Mouse (Mus musculus) limb, embryonic 13.5 days (tissue): ENCODE data around the gene Cap2. TPM values are rescaled to one million over a fixed set of nuclear protein-coding genes. Genes with fewer than 3 reads are reported as not detected.
A peak's percentile ranks its signal among the peaks of the same experiment; 100 is the strongest.

ENCODE experiments used
- ATAC-seq: fragments of 200-750 bp; cut with Nextera tagmentation; 2 replicates; pipeline ENCODE4 v1.8.0; 2017; ENCODE audit warnings: low read depth, moderate number of reproducible peaks, moderate TSS enrichment; ENCODE audit not compliant: low FRiP score
- H3K27ac ChIP-seq: fragments of 300-500 bp; sonication (generic); 2 replicates; pipeline ENCODE4 v1.5.1; 2015; ENCODE audit warnings: inconsistent platforms, mild to moderate bottlenecking, moderate library complexity
- H3K27me3 ChIP-seq: fragments of 300-500 bp; sonication (generic); 2 replicates; pipeline ENCODE4 v1.6.1; 2015; ENCODE audit warnings: mild to moderate bottlenecking, inconsistent platforms
- H3K36me3 ChIP-seq: fragments of 300-500 bp; sonication (generic); 2 replicates; pipeline ENCODE4 v1.6.1; 2015; ENCODE audit warnings: inconsistent platforms, mild to moderate bottlenecking, moderate library complexity
- H3K4me1 ChIP-seq: fragments of 300-500 bp; sonication (generic); 2 replicates; pipeline ENCODE4 v1.6.1; 2015; ENCODE audit warnings: inconsistent platforms
- H3K4me2 ChIP-seq: fragments of 300-500 bp; sonication (generic); replicated peaks from 2 replicates; pipeline ENCODE4 v1.6.1; 2015; ENCODE audit warnings: inconsistent platforms, mild to moderate bottlenecking, moderate library complexity
- H3K4me3 ChIP-seq: fragments of 300-500 bp; sonication (generic); 2 replicates; pipeline ENCODE4 v1.5.1; 2015; ENCODE audit warnings: moderate library complexity, mild to moderate bottlenecking, inconsistent platforms
- H3K9ac ChIP-seq: fragments of 300-500 bp; sonication (generic); 2 replicates; pipeline ENCODE4 v1.6.1; 2015; ENCODE audit warnings: mild to moderate bottlenecking, inconsistent platforms
- H3K9me3 ChIP-seq: fragments of 300-500 bp; sonication (generic); 2 replicates; pipeline ENCODE4 v1.6.1; 2016; ENCODE audit warnings: inconsistent platforms
- WGBS: fragments of 180-500 bp; shearing (Covaris S2); methylation state at CpG from one replicate; pipeline ENCODE4 v1.1.7; 2015; 5-methylcytosine and 5-hydroxymethylcytosine counted together
- polyA plus RNA-seq: library from polyadenylated mRNA; unstranded; fragments of >200 nt; fragmentation: Nextera tagmentation; extraction: Ambion mirVana; gene quantifications from 2 replicates; pipeline ENCODE4 v1.2.1, GENCODE M21; 2015

Gene Cap2
- polyA plus RNA-seq, 1 experiment from 2014 or later: 21.0 TPM

DNA sequence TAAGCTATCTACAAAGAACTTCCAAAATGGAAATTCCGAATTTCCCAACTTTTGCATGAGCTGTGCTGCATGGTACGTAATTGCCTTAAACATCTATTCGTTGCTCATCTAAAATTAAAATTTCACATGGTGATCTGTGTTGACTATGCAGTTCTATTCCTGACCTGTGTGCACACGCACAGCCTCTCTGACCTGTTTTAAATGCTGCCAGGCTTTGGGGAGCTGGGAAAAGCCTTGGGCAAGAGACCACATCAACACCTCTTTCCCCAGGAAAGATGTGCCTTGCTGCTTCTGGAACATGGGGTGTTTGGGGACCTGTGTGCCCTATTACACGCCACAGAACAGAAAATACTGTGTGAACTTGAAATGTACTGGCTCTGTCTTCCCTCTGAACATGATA is 25.7 kb downstream of the Cap2 start:
- 88% methylated on average over 5 of the region's 5 CpGs for WGBS

DNA sequence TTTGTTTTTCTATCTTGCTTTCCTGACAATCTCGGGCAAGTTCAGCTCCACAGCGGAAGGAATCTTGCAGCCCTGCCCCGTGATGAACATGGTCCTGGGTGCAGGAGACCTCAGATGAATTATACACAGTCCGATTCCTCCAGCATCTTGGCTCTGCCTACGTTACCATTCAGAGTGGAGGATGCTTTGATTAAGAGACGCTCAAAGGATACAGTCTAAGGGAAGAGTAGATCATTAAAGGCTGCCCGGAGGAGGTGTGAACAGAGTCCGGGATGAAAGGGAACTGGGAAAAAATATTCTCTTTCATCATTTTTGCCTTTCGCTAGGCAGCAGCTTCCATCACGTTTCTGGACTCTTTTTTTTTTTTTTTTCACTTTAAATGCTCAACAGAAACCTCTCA is 27.4 kb downstream of the Cap2 start:
- WGBS: 72% methylated on average over 10 of the region's 10 CpGs
- no peaks in the 10 kb centered on the region for H3K36me3 ChIP-seq

More for the DNA sequence above, 25.7 kb downstream of the Cap2 start:
- H3K9ac ChIP-seq: no peak overlapping the region
- no peaks in the 10 kb centered on the region for H3K27me3 ChIP-seq
- no peak for ATAC-seq
- H3K4me2 ChIP-seq: no peak overlapping the region
- no peaks in the 10 kb centered on the region for H3K36me3 ChIP-seq
- no peaks in the 10 kb centered on the region for H3K9me3 ChIP-seq
- no peaks in the 10 kb centered on the region for H3K4me1 ChIP-seq
- no peak overlapping the region for H3K27ac ChIP-seq
- no peak overlapping the region for H3K4me3 ChIP-seq

DNA sequence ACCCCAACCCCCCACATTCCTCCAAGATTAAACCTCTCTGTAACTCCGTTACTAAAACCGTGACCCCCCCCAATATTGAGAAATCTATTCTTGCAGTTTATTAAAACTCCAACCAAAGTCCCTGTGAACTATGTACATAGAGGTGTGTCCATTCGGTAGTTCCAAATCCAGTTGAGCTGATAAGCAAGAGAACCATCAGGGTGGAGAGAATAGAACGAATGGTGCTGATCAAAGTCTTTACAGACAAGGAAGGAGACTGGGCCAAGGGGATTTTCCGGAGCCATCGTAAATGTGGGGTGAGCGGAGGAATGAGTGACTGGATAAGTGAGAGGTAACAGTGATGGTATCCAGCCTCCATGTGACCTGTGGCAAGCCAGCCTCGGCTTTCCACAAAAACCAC is 28.9 kb downstream of the Cap2 start:
- Histone ChIP-seq H3K27ac (no peak overlapping the region), H3K27me3 (no peaks in the 10 kb centered on the region), H3K4me1 (peaks cover 10% of the 10 kb centered on the region), H3K9ac (no peak overlapping the region), H3K4me3 (no peak overlapping the region), H3K36me3 (no peaks in the 10 kb centered on the region), H3K4me2 (no peak overlapping the region), H3K9me3 (no peaks in the 10 kb centered on the region)
- 72% methylated on average over 8 of the region's 8 CpGs for WGBS
- ATAC-seq: no peak

More for the DNA sequence above, 27.4 kb downstream of the Cap2 start:
- no peak for ATAC-seq
- H3K9ac ChIP-seq: no peak overlapping the region
- no peak overlapping the region for H3K27ac ChIP-seq
- H3K4me1 ChIP-seq: peaks cover 3% of the 10 kb centered on the region; the same call in 1 of the 2 replicates
- H3K27me3 ChIP-seq: no peaks in the 10 kb centered on the region
- H3K4me3 ChIP-seq: no peak overlapping the region
- H3K9me3 ChIP-seq: no peaks in the 10 kb centered on the region
- no peak overlapping the region for H3K4me2 ChIP-seq

DNA sequence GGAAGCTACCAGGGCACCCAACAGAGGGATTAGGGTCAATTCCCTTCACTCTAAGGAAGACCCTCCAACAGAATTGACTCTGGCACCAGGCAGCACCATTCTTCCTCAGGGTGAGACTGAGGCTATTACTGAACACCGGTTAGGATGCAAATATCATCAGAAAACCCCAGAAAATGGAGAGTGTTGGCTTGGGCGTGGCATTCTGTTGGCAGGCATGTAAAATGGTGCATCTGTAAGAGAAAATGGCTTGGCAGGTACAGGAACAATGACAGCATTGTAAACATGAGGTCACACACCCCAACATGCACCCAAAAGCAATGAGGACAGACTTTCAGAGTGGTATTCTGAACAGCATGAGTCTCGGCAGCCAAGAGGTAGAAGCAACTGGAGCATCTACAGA is 30.0 kb downstream of the Cap2 start:
- 87% methylated on average over 3 of the region's 3 CpGs for WGBS
- H3K9me3 ChIP-seq: no peaks in the 10 kb centered on the region
- H3K4me3 ChIP-seq: no peak overlapping the region
- no peak overlapping the region for H3K4me2 ChIP-seq
- H3K27me3 ChIP-seq: no peaks in the 10 kb centered on the region
- no peak overlapping the region for H3K27ac ChIP-seq
- no peaks in the 10 kb centered on the region for H3K36me3 ChIP-seq
- H3K9ac ChIP-seq: no peak overlapping the region
- H3K4me1 ChIP-seq: peaks cover 10% of the 10 kb centered on the region
- no peak for ATAC-seq

DNA sequence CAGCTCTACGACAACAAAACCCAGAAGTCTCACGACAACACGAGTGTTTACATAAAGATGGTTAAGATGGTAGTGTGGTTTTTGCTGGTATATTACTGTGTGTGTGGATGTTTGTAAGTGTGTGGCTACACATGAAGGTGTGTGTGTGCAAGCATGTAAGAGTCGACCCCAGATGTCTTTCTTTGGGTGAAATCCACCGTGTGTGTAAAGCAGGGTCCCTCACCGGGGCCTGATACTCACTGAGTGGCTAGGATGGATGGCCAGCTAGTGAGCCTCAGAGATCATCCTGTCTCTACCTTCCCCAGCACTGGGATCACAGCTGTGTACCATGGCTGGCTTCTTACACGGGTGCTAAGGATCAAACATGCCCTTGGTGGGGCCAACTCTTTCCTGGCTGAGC is 30.6 kb downstream of the Cap2 start:
- no peak overlapping the region for H3K27ac ChIP-seq
- no peaks in the 10 kb centered on the region for H3K36me3 ChIP-seq
- no peak overlapping the region for H3K9ac ChIP-seq
- no peaks in the 10 kb centered on the region for H3K9me3 ChIP-seq
- H3K4me2 ChIP-seq: no peak overlapping the region
- 91% methylated on average over 7 of the region's 7 CpGs for WGBS
- H3K27me3 ChIP-seq: no peaks in the 10 kb centered on the region
- no peak for ATAC-seq
- H3K4me1 ChIP-seq: peaks cover 10% of the 10 kb centered on the region
- no peak overlapping the region for H3K4me3 ChIP-seq

DNA sequence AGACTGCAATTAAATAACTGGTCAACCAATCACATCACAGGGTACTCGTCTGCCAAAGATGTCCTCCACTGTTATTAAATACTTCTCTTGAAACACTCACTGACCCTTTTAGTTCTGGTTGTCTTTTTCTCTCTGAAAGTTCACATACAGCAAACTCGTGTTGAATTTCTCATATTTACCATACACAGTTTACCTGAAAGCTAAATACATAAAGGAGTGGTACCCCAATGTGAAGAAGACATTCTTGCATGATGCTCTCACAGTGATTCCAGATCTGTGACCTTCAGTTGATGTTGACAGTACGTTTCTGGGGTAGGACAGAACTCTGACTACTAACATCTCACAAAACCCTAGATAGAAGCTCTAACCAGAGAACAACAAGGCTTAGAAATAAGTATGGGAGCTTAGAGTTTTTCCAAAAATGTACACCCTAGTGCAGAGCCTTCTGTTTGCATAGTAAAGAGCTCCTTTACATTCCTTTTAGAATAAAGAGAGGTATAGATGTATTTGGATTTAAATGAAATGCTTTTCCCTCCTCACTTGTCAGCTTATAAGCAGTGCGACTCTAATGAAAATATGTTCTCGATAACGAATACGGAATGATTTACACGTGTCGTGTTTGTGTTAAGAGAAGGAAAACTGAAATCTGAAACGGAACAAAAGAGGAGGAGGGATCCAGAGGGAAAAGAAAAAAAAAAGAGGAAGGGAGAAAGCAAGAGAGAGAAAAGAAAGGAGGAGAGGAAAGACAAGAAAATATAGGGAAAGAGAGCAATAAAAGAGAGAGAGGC is 31.9 kb downstream of the Cap2 start:
- Histone ChIP-seq H3K27me3 (no peaks in the 10 kb centered on the region), H3K4me3 (no peak overlapping the region), H3K27ac (no peak overlapping the region), H3K4me1 (peaks cover 10% of the 10 kb centered on the region), H3K9me3 (no peaks in the 10 kb centered on the region), H3K4me2 (peak overlapping the region; percentile 14; the same call in 1 of the 2 replicates), H3K9ac (0 out of 2 replicates have a peak overlapping the region, but pooled peaks have one; percentile 39), H3K36me3 (no peaks in the 10 kb centered on the region)
- no peak for ATAC-seq
- 54% methylated on average over 10 of the region's 10 CpGs for WGBS

DNA sequence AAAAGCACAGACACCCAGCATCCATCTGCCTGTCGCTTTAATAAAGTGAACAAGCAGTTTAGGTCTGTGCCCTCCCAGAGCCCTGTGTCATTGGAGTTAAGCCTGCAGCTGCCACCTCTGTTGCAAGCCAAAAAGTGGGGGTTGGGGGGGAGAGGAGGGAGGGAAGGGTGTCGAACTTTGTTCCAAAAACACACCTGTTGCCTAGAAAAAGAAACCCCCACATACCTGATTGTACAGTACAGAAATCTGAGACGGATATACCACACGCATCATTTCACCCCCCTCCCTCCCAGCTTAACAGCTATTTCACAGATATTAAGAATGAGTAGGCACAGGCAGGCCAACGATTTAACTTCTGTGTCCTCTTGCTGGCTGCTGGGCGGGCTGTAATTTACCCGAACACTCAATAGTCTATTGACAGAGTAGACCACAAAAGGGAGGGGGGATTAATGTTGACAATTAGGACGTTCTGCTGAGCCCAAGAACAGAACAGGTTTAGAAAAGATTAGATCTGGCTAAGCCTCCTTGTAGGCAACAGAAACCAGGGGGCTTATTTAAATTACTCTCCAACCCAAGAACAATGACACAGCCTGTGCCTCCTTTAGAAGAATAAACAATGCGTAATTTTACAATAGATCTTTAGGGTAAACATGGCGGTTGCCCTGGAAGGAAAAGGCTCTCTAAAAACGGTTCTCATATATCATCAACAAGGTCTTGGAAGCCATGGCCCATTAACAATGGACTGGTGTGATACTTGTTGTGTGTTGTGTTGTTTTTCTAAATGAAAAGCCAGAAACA is 32.7 kb downstream of the Cap2 start:
- WGBS: 26% methylated on average over 11 of the region's 11 CpGs
- Histone ChIP-seq H3K27me3 (no peaks in the 10 kb centered on the region), H3K4me1 (peaks cover 10% of the 10 kb centered on the region), H3K4me2 (peak overlapping the region; percentile 14; the same call in 1 of the 2 replicates), H3K9me3 (no peaks in the 10 kb centered on the region), H3K36me3 (no peaks in the 10 kb centered on the region), H3K9ac (0 out of 2 replicates have a peak overlapping the region, but pooled peaks have one; percentile 39), H3K4me3 (no peak overlapping the region), H3K27ac (no peak overlapping the region)
- peak; percentile 87 for ATAC-seq

DNA sequence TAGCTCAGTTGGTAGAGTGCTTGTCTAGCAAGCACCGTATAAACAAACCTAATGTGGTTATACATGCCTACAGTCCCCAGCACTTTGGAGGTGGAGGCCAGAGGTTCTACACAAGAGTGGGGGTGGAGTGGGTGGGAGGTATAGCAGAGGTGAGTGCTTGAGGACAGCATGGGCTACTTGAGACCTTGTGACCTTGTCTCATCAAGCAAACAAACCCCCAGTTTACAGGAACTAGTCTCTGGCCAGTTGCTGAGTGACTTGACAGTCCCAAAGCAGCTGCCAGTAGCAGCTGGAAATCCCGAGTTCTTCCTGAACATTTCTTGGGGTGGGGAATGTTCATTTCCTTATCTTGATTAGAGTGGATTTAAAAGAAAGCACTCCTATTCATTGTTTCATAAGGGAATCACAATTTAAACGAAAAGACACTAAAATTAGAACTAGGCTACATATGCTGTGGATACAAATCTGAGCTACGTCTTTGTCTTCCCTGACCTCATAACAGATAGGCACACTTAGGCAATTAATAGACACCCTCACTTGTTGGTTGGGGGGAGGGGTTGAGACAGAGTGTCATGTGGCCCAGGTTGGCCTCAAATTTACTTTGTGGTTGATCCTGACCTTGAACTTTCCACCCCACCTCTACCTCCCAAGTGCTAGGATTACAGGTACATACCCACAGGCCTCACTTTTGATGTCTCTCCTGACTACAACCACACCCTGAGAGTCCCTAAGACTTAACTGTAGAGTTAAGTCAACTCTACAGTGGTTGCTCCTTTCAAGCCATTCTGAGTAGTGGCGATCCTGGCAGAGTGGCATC is 33.5 kb downstream of the Cap2 start:
- Histone ChIP-seq H3K4me3 (no peak overlapping the region), H3K27me3 (no peaks in the 10 kb centered on the region), H3K4me1 (peaks cover 10% of the 10 kb centered on the region), H3K27ac (no peak overlapping the region), H3K9ac (no peak overlapping the region), H3K9me3 (no peaks in the 10 kb centered on the region), H3K4me2 (no peak overlapping the region), H3K36me3 (no peaks in the 10 kb centered on the region)
- no peak for ATAC-seq
- 77% methylated on average over 5 of the region's 5 CpGs for WGBS

DNA sequence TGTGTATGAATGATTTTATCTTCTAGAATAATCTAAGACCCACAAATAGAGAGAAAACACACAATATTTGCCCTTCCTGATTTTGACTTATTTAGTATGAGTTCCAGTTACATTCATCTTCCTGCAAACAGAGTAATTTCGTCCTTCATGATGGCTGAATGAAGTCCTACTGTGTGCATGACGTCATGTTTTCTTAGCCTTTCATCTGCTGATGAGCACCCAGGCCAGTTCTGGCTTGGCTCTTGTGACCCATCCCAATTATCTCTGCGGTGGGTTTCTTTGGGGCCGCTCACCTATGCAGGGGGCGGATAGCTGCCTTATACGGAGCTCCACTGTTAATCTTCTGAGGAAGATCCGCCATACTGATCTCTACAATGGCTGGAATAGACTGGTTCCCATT is 37.6 kb downstream of the Cap2 start:
- H3K36me3 ChIP-seq: no peaks in the 10 kb centered on the region
- H3K9me3 ChIP-seq: no peaks in the 10 kb centered on the region
- H3K27me3 ChIP-seq: no peaks in the 10 kb centered on the region
- H3K27ac ChIP-seq: no peak overlapping the region
- no peak overlapping the region for H3K9ac ChIP-seq
- no peak for ATAC-seq
- no peak overlapping the region for H3K4me3 ChIP-seq
- H3K4me1 ChIP-seq: peaks cover 4% of the 10 kb centered on the region
- no peak overlapping the region for H3K4me2 ChIP-seq
- 89% methylated on average over 7 of the region's 7 CpGs for WGBS

DNA sequence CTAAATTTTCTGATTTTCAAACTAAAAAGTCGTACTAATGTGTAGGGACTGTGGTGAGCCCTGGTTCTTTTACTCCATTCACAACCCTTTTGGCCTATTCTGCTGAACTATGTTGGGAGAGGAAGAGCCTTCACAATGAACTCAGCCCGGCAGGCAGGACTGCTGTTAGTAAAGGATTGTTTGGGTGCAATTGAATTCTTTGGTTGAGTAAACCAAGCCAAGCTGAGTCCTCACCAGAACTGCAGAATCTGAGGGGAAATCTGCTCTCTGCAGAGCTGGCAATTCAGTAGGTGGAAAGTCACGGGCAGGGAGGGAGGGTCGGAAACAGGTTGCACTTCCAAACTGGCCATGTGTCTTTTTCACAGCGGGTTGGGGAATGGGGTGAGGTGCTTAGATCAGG is 39.3 kb downstream of the Cap2 start:
- WGBS: 70% methylated on average over 5 of the region's 5 CpGs

DNA sequence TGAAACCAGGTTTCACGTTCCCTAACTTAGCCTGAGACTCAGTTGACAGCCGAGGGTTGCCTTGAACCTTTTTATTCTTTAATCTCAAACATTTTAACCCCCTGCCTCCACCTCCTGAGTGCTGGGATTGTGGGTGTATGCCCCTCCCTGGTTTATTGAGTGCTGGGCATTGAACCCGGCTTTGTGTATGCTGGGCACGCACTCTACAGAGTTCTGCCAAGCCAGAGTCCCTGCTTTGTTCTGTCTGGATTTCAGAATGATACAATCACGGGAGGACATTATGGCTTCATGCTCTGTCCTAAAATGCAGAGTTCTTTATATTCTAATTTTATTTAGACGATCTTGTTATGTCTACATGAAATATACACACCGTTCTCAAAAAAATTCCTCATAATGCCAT is 41.1 kb downstream of the Cap2 start:
- 87% methylated on average over 7 of the region's 7 CpGs for WGBS
- no peaks in the 10 kb centered on the region for H3K36me3 ChIP-seq
- H3K4me3 ChIP-seq: no peak overlapping the region
- 0 out of 2 replicates have a peak, but pooled peaks cover 3% of the 10 kb centered on the region for H3K27me3 ChIP-seq
- H3K4me1 ChIP-seq: no peaks in the 10 kb centered on the region
- no peak for ATAC-seq
- no peak overlapping the region for H3K4me2 ChIP-seq
- no peak overlapping the region for H3K27ac ChIP-seq
- no peaks in the 10 kb centered on the region for H3K9me3 ChIP-seq
- no peak overlapping the region for H3K9ac ChIP-seq

More for the DNA sequence above, 39.3 kb downstream of the Cap2 start:
- H3K9ac ChIP-seq: no peak overlapping the region
- no peak overlapping the region for H3K27ac ChIP-seq
- H3K4me3 ChIP-seq: no peak overlapping the region
- H3K27me3 ChIP-seq: 0 out of 2 replicates have a peak, but pooled peaks cover under 1% of the 10 kb centered on the region
- H3K36me3 ChIP-seq: no peaks in the 10 kb centered on the region
- no peak for ATAC-seq
- no peaks in the 10 kb centered on the region; the same call in 1 of the 2 replicates for H3K4me1 ChIP-seq
- no peaks in the 10 kb centered on the region for H3K9me3 ChIP-seq
- no peak overlapping the region for H3K4me2 ChIP-seq
